ENCODE assay signal across 24 mouse cellular contexts in genomic region chr5:33045316-33045705, GRCm38 (mm10). TPM values are rescaled to one million over a fixed set of nuclear protein-coding genes. Genes with fewer than 3 reads are reported as not detected.
DNase-seq lines count a peak whose midpoint lies in the region; ATAC-seq and TF ChIP-seq lines count a peak whose summit lies in the region.
"Had no signal": no experiment of that assay in that cellular context is flagged by ENCODE, and none has a peak within 500 bp of the region (broad histone marks: within the 10 kb centered on the region; RNA-seq: fewer than 3 reads in every experiment).

No protein-coding gene starts in this region.

- no peak overlapping the region for H3K4me3 ChIP-seq in ES-E14 (ENCODE audit: insufficient read depth in 1 of 2, low read depth in 1 of 2, low read length in 2 of 2, poor library complexity in 1 of 2, severe bottlenecking in 1 of 2)
- H3K4me3 ChIP-seq in kidney, adult 2 months (ENCODE audit: insufficient read depth, low read depth, low read length): no peak overlapping the region
- H3K4me3 ChIP-seq in kidney, postnatal 0 days (replicated peaks; ENCODE audit: low read depth, low read length): no peak overlapping the region
- H3K4me3 ChIP-seq: embryonic facial prominence, embryonic 13.5 days; forebrain, embryonic 12.5 days; heart, embryonic 10.5 days; hindbrain, embryonic 12.5 days had no signal

- H3K4me2 ChIP-seq in kidney, postnatal 0 days (ENCODE audit: low read length): no peak overlapping the region
- H3K4me2 ChIP-seq: embryonic facial prominence, embryonic 13.5 days; forebrain, embryonic 12.5 days; hindbrain, embryonic 12.5 days had no signal

- H3K36me3 ChIP-seq in ES-E14 (ENCODE audit: control insufficient read depth, insufficient read depth, low read length, poor library complexity, severe bottlenecking): no peaks in the 10 kb centered on the region
- H3K36me3 ChIP-seq in kidney, adult 2 months (ENCODE audit: control insufficient read depth, insufficient read depth, low read length): no peaks in the 10 kb centered on the region
- H3K36me3 ChIP-seq in kidney, postnatal 0 days (ENCODE audit: insufficient read depth, low read length): no peaks in the 10 kb centered on the region
- H3K36me3 ChIP-seq: embryonic facial prominence, embryonic 13.5 days; forebrain, embryonic 12.5 days; G1E; heart, embryonic 10.5 days; hindbrain, embryonic 12.5 days had no signal

- no peaks in the 10 kb centered on the region for H3K9me3 ChIP-seq in ES-E14 (ENCODE audit: control insufficient read depth, insufficient read depth, low read depth, low read length)
- no peaks in the 10 kb centered on the region for H3K9me3 ChIP-seq in kidney, postnatal 0 days (replicated peaks; ENCODE audit: low read length)
- H3K9me3 ChIP-seq: embryonic facial prominence, embryonic 13.5 days; heart, embryonic 10.5 days; hindbrain, embryonic 12.5 days had no signal

- TF ChIP-seq CTCF in kidney, adult 2 months (conservative IDR thresholded peaks at IDR 0.05; ENCODE audit: insufficient read depth, insufficient read length, low read depth, low read length): no peak
- TF ChIP-seq CTCF in kidney, postnatal 0 days (IDR thresholded peaks at IDR 0.05; ENCODE audit: low read depth): no peak

- in situ Hi-C loops in ES-E14 (cut with MboI; ENCODE audit: low sequenced_read_pairs in 2 of 2, unreplicated experiment in 2 of 2): loop anchor here in 1 of 2 experiments (25.0 kb wide), 1 partner anchor 458 kb away; no protein-coding TSS in a partner anchor

- peaks cover 0 to 3% of the 10 kb centered on the region in 2 experiments; a peak in 1 of 4 replicates for H3K4me1 ChIP-seq in ES-E14 (ENCODE audit: control insufficient read depth in 2 of 2, insufficient read depth in 2 of 2, low read length in 2 of 2, poor library complexity in 1 of 2)
- H3K4me1 ChIP-seq in kidney, adult 2 months (ENCODE audit: control insufficient read depth, insufficient read depth, low read length): peaks cover 3% of the 10 kb centered on the region; the same call in 1 of the 2 replicates
- no peaks in the 10 kb centered on the region for H3K4me1 ChIP-seq in kidney, postnatal 0 days (replicated peaks; ENCODE audit: insufficient read depth, low read length)
- H3K4me1 ChIP-seq: embryonic facial prominence, embryonic 13.5 days; forebrain, embryonic 12.5 days; hindbrain, embryonic 12.5 days had no signal

- TF ChIP-seq POLR2A in kidney, adult 2 months (IDR thresholded peaks at IDR 0.05; ENCODE audit: low read depth, low read length): no peak

- WGBS in kidney, adult 2 months: 51% methylated on average over 6 of the region's 6 CpGs
- 62% methylated on average over 6 of the region's 6 CpGs for WGBS in kidney, postnatal 0 days

- no peaks in the 10 kb centered on the region for H3K27me3 ChIP-seq in kidney, adult 2 months (replicated peaks; ENCODE audit: control insufficient read depth, insufficient read depth, low read length)
- H3K27me3 ChIP-seq in kidney, postnatal 0 days (ENCODE audit: insufficient read depth, low read length): no peaks in the 10 kb centered on the region
- H3K27me3 ChIP-seq: embryonic facial prominence, embryonic 13.5 days; forebrain, embryonic 12.5 days; hindbrain, embryonic 12.5 days had no signal

- H3K9ac ChIP-seq in ES-E14 (ENCODE audit: insufficient read depth, low read depth, low read length, poor library complexity, severe bottlenecking): 0 out of 2 replicates have a peak overlapping the region, but pooled peaks have one; percentile 7
- no peak overlapping the region for H3K9ac ChIP-seq in kidney, postnatal 0 days (ENCODE audit: low read depth, low read length)
- H3K9ac ChIP-seq: embryonic facial prominence, embryonic 13.5 days; forebrain, embryonic 12.5 days; forebrain, postnatal 0 days; hindbrain, embryonic 12.5 days had no signal

- ATAC-seq in kidney, postnatal 0 days (replicated peaks; ENCODE audit: low FRiP score, low read depth): peak; percentile 87
- ATAC-seq: forebrain, postnatal 0 days; hindbrain, embryonic 16.5 days had no signal

- DNase-seq in ES-E14 (ENCODE audit: low read depth, low spot score): no peak
- DNase-seq in kidney, adult 2 months: peak; percentile 86
- no peak for DNase-seq in kidney, postnatal 0 days (ENCODE audit: low spot score)
- DNase-seq in kidney, postnatal 36 days: peak; percentile 62 to 79
- DNase-seq in adrenal gland, adult 2 months: no peak
- no peak for DNase-seq in left cerebral cortex, adult 11 months (ENCODE audit: low spot score)
- no peak for DNase-seq in cerebellum, postnatal 14 days
- DNase-seq: adrenal gland, postnatal 14 days; cerebellum, adult 11-12 months; cerebellum, adult 9-10 months; cerebellum, postnatal 36 days; forebrain, postnatal 0 days; gastrocnemius, postnatal 25 days; heart, postnatal 10 days; heart, postnatal 4 days had no signal

- H3K27ac ChIP-seq in ES-E14 (ENCODE audit: insufficient read depth, low read depth, low read length, poor library complexity, severe bottlenecking): no peak overlapping the region
- H3K27ac ChIP-seq in kidney, adult 2 months (ENCODE audit: insufficient read depth, low read depth, low read length): peak overlapping the region; percentile 32; the same call in 1 of the 2 replicates
- no peak overlapping the region for H3K27ac ChIP-seq in kidney, postnatal 0 days
- H3K27ac ChIP-seq: embryonic facial prominence, embryonic 13.5 days; forebrain, embryonic 12.5 days; heart, embryonic 10.5 days; hindbrain, embryonic 12.5 days had no signal

TF ChIP-seq in ES-E14, 5 proteins besides CTCF, POLR2A, EP300 and RAD21:
- no peak for TF ChIP-seq HCFC1 (IDR thresholded peaks at IDR 0.05; ENCODE audit: borderline replicate concordance, insufficient read depth, low read length)
- TF ChIP-seq MAFK (IDR thresholded peaks at IDR 0.05; ENCODE audit: insufficient read depth, low read depth, low read length): no peak
- TF ChIP-seq ZC3H11A (IDR thresholded peaks at IDR 0.05; ENCODE audit: borderline replicate concordance, low read depth, low read length): no peak
- TF ChIP-seq ZNF384 (IDR thresholded peaks at IDR 0.05; ENCODE audit: low read depth, low read length): no peak

RNA-seq across cellular contexts. Expression of gene Ywhah, which starts 26.7 kb away (rescaled TPM):
- 59.4 and 99.0 TPM in 2 replicates for total RNA-seq in ES-E14 (2012; rRNA removed)
- 71.8 and 90.6 TPM in 2 replicates for polyA plus RNA-seq in kidney, adult 2 months (2012; rRNA removed)
- 236 and 272 TPM in 2 replicates for polyA plus RNA-seq in kidney, postnatal 0 days (2015; fragmentation: Nextera tagmentation; extraction: Ambion mirVana)
- 100 to 1,000 TPM; 167 to 190 TPM for total RNA-seq in adrenal gland, adult 2 months (2021)
- 128 and 132 TPM in 2 replicates for polyA plus RNA-seq in adrenal gland, adult 2 months (2012; rRNA removed)

RNA-seq across cellular contexts. Expression of gene Slc5a1, which starts 58.7 kb away (rescaled TPM):
- 4.0 and 5.0 TPM in 2 replicates for total RNA-seq in ES-E14 (2012; rRNA removed)
- polyA plus RNA-seq in kidney, adult 2 months (2012; rRNA removed): 31.2 and 40.0 TPM in 2 replicates
- 21.2 and 24.2 TPM in 2 replicates for polyA plus RNA-seq in kidney, postnatal 0 days (2015; fragmentation: Nextera tagmentation; extraction: Ambion mirVana)
- not detected for total RNA-seq in adrenal gland, adult 2 months (2021)
- polyA plus RNA-seq in adrenal gland, adult 2 months (2012; rRNA removed): 0.03 TPM in 1 of 2 replicates, not detected in the other
- total RNA-seq: gastrocnemius, adult 18-20 months; gastrocnemius, postnatal 25 days; granulocyte monocyte progenitor cell, adult 5-6 weeks; heart, postnatal 4 days had no signal
- polyA plus RNA-seq: forebrain, embryonic 12.5 days; G1E; heart, embryonic 10.5 days; heart, embryonic 14.5 days; hindbrain, embryonic 12.5 days had no signal

Comparison
In these comparisons a context has a peak if more than half of its experiments do, and no peak if none do; other contexts are left out.
1. DNase-seq: peak in kidney, adult 2 months (single experiment) and kidney, postnatal 36 days (2 of 2); none in ES-E14 (single experiment), kidney, postnatal 0 days (single experiment), adrenal gland, adult 2 months (single experiment), left cerebral cortex, adult 11 months (single experiment) and cerebellum, postnatal 14 days (0 of 2).
2. RNA of gene Slc5a1, which starts 58.7 kb away (polyA plus RNA-seq): 31.2 to 40.0 TPM in kidney, adult 2 months and 21.2 to 24.2 TPM in kidney, postnatal 0 days; 0.03 TPM in adrenal gland, adult 2 months; every median in the first group is over 10 times any median in the second.